Mouse (Mus musculus) midbrain, embryonic 10.5 days (tissue): ENCODE data around the gene Il33. TPM values are rescaled to one million over a fixed set of nuclear protein-coding genes. Genes with fewer than 3 reads are reported as not detected.
A peak's percentile ranks its signal among the peaks of the same experiment; 100 is the strongest.
"Not testable (repeated sequence)": the region's sequence is repeated elsewhere in the genome, so short reads cannot be mapped to it uniquely, and the experiment has no call there.

ENCODE experiments used
- DNase-seq: peaks from one replicate; pipeline ENCODE4 v3.0.0-alpha.2; 2017; ENCODE audit warnings: low spot score
- H3K27ac ChIP-seq: fragments of 300-500 bp; sonication (generic); replicated peaks from 2 replicates; pipeline ENCODE4 v1.5.1; 2016; ENCODE audit warnings: mild to moderate bottlenecking
- H3K27me3 ChIP-seq: fragments of 300-500 bp; sonication (generic); 2 replicates; pipeline ENCODE4 v1.6.1; 2016; ENCODE audit warnings: low read depth, mild to moderate bottlenecking; ENCODE audit not compliant: poor library complexity, severe bottlenecking
- H3K36me3 ChIP-seq: fragments of 300-500 bp; sonication (generic); 2 replicates; pipeline ENCODE4 v1.6.1; 2016; ENCODE audit warnings: mild to moderate bottlenecking, moderate library complexity
- H3K4me1 ChIP-seq: fragments of 300-500 bp; sonication (generic); 2 replicates; pipeline ENCODE4 v1.6.1; 2016
- H3K4me3 ChIP-seq: fragments of 300-500 bp; sonication (generic); 2 replicates; pipeline ENCODE4 v1.5.1; 2016; ENCODE audit warnings: mild to moderate bottlenecking, moderate library complexity
- H3K9me3 ChIP-seq: fragments of 300-500 bp; sonication (generic); replicated peaks from 2 replicates; pipeline ENCODE4 v1.6.1; 2016; ENCODE audit warnings: mild to moderate bottlenecking
- WGBS: fragments of 180-500 bp; shearing (Covaris S2); methylation state at CpG from one replicate; pipeline ENCODE4 v1.1.7; 2016; 5-methylcytosine and 5-hydroxymethylcytosine counted together
- polyA plus RNA-seq: library from polyadenylated mRNA; unstranded; fragments of >200 nt; fragmentation: Nextera tagmentation; extraction: Ambion mirVana; gene quantifications from 2 replicates; pipeline ENCODE4 v1.2.1, GENCODE M21; 2016

Il33 gene
- polyA plus RNA-seq, 1 experiment from 2014 or later, result 0.60 TPM

- Histone ChIP-seq H3K27me3 (no peaks in the 10 kb centered on the region), H3K9me3 (no peaks in the 10 kb centered on the region), H3K36me3 (no peaks in the 10 kb centered on the region), H3K4me3 (no peak overlapping the region), H3K27ac (no peak overlapping the region), H3K4me1 (peaks cover 37% of the 10 kb centered on the region)
- WGBS, result 88% methylated on average over 5 of the region's 5 CpGs
- no peak for DNase-seq
Measured at GRCm38 (mm10) chr19:29944426-29944825, 19.5 kb downstream of the Il33 start.

GRCm38 (mm10) chr19:29944935-29945334 is 20.0 kb downstream of the Il33 start:
- H3K36me3 ChIP-seq, H3K27ac ChIP-seq, H3K4me3 ChIP-seq, DNase-seq, H3K9me3 ChIP-seq, H3K27me3 ChIP-seq: not testable (repeated sequence)
- peaks cover 37% of the 10 kb centered on the region for H3K4me1 ChIP-seq
- WGBS, result 77% methylated on average over 4 of the region's 4 CpGs

GRCm38 (mm10) chr19:29945557-29946422 is 20.9 kb downstream of the Il33 start:
- H3K36me3 ChIP-seq, result no peaks in the 10 kb centered on the region
- no peaks in the 10 kb centered on the region for H3K27me3 ChIP-seq
- H3K9me3 ChIP-seq, result no peaks in the 10 kb centered on the region
- no peak for DNase-seq
- WGBS, result 17% methylated on average over 11 of the region's 11 CpGs
- no peak overlapping the region for H3K4me3 ChIP-seq
- H3K4me1 ChIP-seq, result peaks cover 37% of the 10 kb centered on the region
- H3K27ac ChIP-seq, result peak overlapping the region; percentile 38; the same call in 1 of the 2 replicates

GRCm38 (mm10) chr19:29946423-29946716 is 21.5 kb downstream of the Il33 start:
- Histone ChIP-seq H3K4me1 (peaks cover 37% of the 10 kb centered on the region), H3K4me3 (no peak overlapping the region), H3K36me3 (no peaks in the 10 kb centered on the region), H3K9me3 (no peaks in the 10 kb centered on the region), H3K27me3 (no peaks in the 10 kb centered on the region), H3K27ac (peak overlapping the region; percentile 38; the same call in 1 of the 2 replicates)
- no peak for DNase-seq

GRCm38 (mm10) chr19:29947056-29947455 is 22.1 kb downstream of the Il33 start:
- DNase-seq, result no peak
- H3K36me3 ChIP-seq, result no peaks in the 10 kb centered on the region
- H3K9me3 ChIP-seq, result no peaks in the 10 kb centered on the region
- no peak overlapping the region for H3K4me3 ChIP-seq
- peaks cover 37% of the 10 kb centered on the region for H3K4me1 ChIP-seq
- no peaks in the 10 kb centered on the region for H3K27me3 ChIP-seq
- WGBS, result 73% methylated on average over 9 of the region's 9 CpGs
- H3K27ac ChIP-seq, result 0 out of 2 replicates have a peak overlapping the region, but pooled peaks have one; percentile 17

- Histone ChIP-seq H3K36me3 (no peaks in the 10 kb centered on the region), H3K4me3 (peak overlapping the region; percentile 57), H3K9me3 (no peaks in the 10 kb centered on the region), H3K27ac (peak overlapping the region; percentile 88), H3K27me3 (no peaks in the 10 kb centered on the region), H3K4me1 (peaks cover 37% of the 10 kb centered on the region)
- 22% methylated on average over 25 of the region's 25 CpGs for WGBS
- peak; percentile 86 for DNase-seq
Measured at GRCm38 (mm10) chr19:29947891-29948801, 23.2 kb downstream of the Il33 start.

GRCm38 (mm10) chr19:29952538-29952937 is 27.6 kb downstream of the Il33 start:
- no peak for DNase-seq
- Histone ChIP-seq H3K9me3 (no peaks in the 10 kb centered on the region), H3K4me1 (peaks cover 15% of the 10 kb centered on the region), H3K27me3 (no peaks in the 10 kb centered on the region), H3K4me3 (no peak overlapping the region), H3K36me3 (no peaks in the 10 kb centered on the region), H3K27ac (no peak overlapping the region)
- WGBS, result 87% methylated on average over 5 of the region's 5 CpGs

GRCm38 (mm10) chr19:29953833-29954232 is 28.9 kb downstream of the Il33 start:
- Histone ChIP-seq H3K9me3 (no peaks in the 10 kb centered on the region), H3K4me1 (peaks cover 3% of the 10 kb centered on the region), H3K4me3 (no peak overlapping the region), H3K27me3 (no peaks in the 10 kb centered on the region), H3K27ac (no peak overlapping the region), H3K36me3 (no peaks in the 10 kb centered on the region)
- no peak for DNase-seq
- 89% methylated on average over 3 of the region's 3 CpGs for WGBS

- Histone ChIP-seq H3K9me3 (no peaks in the 10 kb centered on the region), H3K27me3 (no peaks in the 10 kb centered on the region), H3K4me3 (no peak overlapping the region), H3K4me1 (no peaks in the 10 kb centered on the region), H3K27ac (no peak overlapping the region), H3K36me3 (no peaks in the 10 kb centered on the region)
- no peak for DNase-seq
- WGBS, result 82% methylated on average over 2 of the region's 2 CpGs
Measured at GRCm38 (mm10) chr19:29955454-29955853, 30.5 kb downstream of the Il33 start.

- H3K4me3 ChIP-seq, result no peak overlapping the region
- H3K9me3 ChIP-seq, result 0 out of 2 replicates have a peak, but pooled peaks cover 3% of the 10 kb centered on the region
- H3K4me1 ChIP-seq, result no peaks in the 10 kb centered on the region
- H3K27ac ChIP-seq, result no peak overlapping the region
- 85% methylated on average over 4 of the region's 4 CpGs for WGBS
- H3K36me3 ChIP-seq, result no peaks in the 10 kb centered on the region
- no peak for DNase-seq
- H3K27me3 ChIP-seq, result no peaks in the 10 kb centered on the region
Measured at GRCm38 (mm10) chr19:29960906-29961305, 36.0 kb downstream of the Il33 start.

GRCm38 (mm10) chr19:29961842-29962241 is 36.9 kb downstream of the Il33 start:
- no peak for DNase-seq
- Histone ChIP-seq H3K4me1 (no peaks in the 10 kb centered on the region), H3K9me3 (peaks cover 12% of the 10 kb centered on the region; the same call in 1 of the 2 replicates), H3K27me3 (no peaks in the 10 kb centered on the region), H3K4me3 (no peak overlapping the region), H3K36me3 (no peaks in the 10 kb centered on the region), H3K27ac (no peak overlapping the region)
- WGBS, result 91% methylated on average over 6 of the region's 6 CpGs

GRCm38 (mm10) chr19:29963598-29964092 is 38.7 kb downstream of the Il33 start:
- Histone ChIP-seq H3K27me3 (no peaks in the 10 kb centered on the region), H3K4me3 (no peak overlapping the region), H3K27ac (no peak overlapping the region), H3K9me3 (peaks cover 18% of the 10 kb centered on the region; the same call in 1 of the 2 replicates), H3K4me1 (no peaks in the 10 kb centered on the region), H3K36me3 (no peaks in the 10 kb centered on the region)
- WGBS, result 92% methylated on average over 2 of the region's 2 CpGs
- DNase-seq, result no peak
